Mouse (Mus musculus) CD4-positive, CD25-positive, alpha-beta regulatory T cell, adult 2 months (primary cell): ENCODE measurements around the gene Tnfaip1.
"Not testable (repeated sequence)": the region's sequence is repeated elsewhere in the genome, so short reads cannot be mapped to it uniquely, and the experiment has no call there.

Experiments used
- DNase-seq: peaks from one replicate; pipeline ENCODE4 v3.0.0-alpha.2; 2012; ENCODE audit warnings: low read depth, low spot score

The Tnfaip1 gene

DNA sequence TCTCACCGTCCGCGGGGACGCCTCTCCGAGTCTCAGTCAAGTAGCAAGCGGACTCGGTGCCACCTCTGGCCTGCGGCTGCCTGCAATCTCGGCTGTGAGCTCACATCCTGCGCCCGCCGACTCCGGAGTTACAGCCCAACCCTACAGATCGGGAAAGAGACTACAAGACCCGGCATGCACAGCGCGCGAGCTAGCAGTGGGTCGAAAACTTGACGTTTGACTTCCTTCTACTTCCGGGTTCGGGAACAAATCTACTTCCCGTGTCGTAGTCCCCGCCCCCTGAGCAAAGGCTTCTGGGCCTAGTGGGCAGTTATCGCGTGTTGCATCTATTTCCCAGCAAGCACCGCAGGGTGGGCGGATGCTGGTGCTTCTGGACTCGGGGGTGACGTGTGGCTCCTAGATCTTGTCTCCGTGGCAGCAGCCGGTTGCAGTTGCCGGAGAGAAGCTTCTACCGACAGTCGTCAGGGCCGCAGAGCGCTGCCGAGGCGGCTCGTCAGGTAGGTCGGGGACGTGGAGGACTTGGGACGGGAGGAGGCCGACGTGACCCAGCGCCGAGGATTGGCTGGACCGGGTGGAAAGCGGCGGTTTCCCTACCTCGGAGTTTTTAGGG, at the start of gene Tnfaip1, which contains the start of gene Ift20:
Tnfaip1 (minus strand) TSS at position 253 of the 610 bp plus-strand sequence.
Ift20 (plus strand) TSS at position 282 of the 610 bp plus-strand sequence.
- peak; percentile 99 for DNase-seq

- DNase-seq = no peak
These were observed 46.7 kb upstream of the Tnfaip1 start for GRCm38 (mm10) chr11:78582848-78583247.

DNA sequence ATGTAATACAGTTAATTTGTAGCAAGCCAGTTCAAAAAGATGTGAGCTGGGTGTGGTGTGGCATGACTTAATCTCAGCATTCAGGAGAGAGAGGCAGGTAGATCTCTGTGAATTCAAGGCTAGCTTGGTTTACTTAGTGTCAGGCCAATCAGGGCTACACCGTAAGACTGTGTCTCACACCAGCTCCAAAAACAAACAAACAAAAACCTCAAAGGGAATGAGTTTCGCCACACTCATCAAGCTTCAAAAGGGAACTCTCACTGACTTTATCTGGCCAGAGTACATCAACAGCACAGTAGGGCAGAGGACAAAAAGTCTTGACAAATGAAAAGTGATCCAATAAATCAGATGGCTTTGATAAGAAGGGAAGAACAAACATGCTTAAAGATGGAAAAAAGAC, 38.8 kb upstream of the Tnfaip1 start:
- DNase-seq = no peak

DNA sequence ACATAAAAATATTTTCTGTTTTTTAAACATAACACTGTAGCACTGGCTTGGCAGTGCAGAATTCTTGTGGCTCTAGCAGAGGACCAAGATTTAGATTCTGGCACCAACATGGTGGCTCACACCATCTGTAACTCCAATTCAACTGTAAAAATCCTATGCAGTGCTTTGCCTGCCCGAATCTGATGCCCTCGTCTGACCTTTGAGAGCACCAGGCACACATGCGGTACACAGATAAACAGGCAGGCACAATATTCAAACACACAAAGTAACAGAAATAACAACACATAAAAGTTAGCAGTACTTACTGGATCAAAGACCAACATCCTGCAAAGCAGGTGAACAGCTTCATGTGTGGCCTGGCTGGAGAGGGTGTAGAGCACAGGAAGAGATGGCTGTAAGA, 38.4 kb upstream of the Tnfaip1 start:
- DNase-seq = no peak

- not testable (repeated sequence) for DNase-seq
These were observed 37.9 kb upstream of the Tnfaip1 start for GRCm38 (mm10) chr11:78574031-78574430.

DNA sequence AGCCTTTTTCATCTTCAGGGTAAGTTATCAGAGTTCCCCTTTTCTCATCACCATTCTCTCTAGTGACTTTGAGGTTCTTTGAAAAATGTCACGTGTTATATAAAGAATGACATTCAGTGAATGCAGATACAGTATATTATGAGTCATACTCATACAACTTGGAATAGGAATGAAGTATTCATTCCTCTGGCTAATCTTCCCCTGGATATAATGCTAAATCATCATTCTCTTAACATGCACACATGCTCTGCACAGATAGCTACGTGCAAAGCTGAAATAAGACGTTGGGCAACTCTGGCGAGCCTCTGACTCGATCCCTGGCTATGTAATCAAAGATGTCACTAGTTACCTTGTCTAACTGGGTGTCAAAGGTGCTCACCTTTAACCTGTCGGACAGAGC, 35.7 kb upstream of the Tnfaip1 start:
- no peak for DNase-seq

DNA sequence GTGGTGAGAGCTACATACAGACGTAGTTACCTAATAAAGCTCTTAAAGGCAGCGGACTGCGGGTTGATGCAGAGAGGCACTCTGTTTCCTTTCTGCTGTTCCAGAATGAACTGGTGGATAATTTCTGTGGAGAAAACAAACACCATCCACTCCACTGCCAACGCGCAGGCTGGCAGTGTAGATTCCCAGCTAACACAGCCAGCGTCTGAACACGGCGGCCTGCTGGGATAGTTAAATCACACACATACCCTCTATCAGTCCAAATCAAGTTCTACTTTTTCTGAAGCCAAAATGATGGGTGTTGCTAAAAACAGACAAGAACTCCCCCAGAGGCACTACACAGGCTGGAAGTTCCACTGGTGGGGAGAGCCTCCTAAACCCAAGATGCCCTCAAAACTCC, 35.3 kb upstream of the Tnfaip1 start:
- DNase-seq = no peak

DNA sequence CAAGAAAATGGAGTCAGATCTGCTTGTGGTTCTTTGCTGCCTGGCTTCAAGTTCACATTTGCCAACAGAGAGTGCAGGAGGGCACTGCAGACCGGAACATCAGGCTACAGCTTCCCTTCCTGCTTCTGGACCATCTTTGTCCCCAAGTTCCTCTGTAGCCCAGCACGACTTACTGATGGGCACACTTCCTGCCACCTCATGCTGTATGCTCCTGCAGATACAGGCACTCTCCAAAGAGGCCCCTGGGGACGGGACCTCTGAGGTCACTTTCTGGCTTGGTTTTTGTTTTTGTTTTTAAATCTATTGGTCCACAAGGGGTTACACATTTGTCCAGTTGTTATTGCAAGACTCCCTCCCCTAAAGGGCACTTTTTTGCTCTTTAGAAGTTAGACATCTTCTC, 33.7 kb upstream of the Tnfaip1 start:
- DNase-seq = no peak

- no peak for DNase-seq
These were observed 32.7 kb upstream of the Tnfaip1 start for GRCm38 (mm10) chr11:78568827-78569226.

DNA sequence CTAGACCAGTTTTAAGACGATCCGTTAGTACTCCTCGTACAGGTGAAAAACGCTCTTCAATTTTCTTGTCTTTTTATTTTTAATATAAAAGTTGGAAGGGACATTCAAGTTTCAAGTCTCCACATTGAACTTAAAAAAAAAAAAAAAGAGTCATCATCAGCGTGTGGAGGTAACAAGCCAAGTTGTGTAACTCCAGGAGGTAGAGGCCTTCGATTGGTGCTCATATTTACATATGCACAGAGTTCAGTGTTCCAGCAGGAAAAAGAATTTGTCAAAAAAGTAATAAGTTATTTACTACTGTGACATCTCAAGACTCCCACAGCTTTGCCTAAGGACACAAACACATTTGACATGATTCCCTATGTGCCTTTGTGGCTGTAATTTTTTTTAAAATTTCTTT, 31.5 kb upstream of the Tnfaip1 start:
- DNase-seq = no peak

- no peak for DNase-seq
These were observed 30.6 kb upstream of the Tnfaip1 start for GRCm38 (mm10) chr11:78566775-78567174.

GRCm38 (mm10) chr11:78560447-78560846, 24.3 kb upstream of the Tnfaip1 start:
- peak; percentile 83 for DNase-seq

DNA sequence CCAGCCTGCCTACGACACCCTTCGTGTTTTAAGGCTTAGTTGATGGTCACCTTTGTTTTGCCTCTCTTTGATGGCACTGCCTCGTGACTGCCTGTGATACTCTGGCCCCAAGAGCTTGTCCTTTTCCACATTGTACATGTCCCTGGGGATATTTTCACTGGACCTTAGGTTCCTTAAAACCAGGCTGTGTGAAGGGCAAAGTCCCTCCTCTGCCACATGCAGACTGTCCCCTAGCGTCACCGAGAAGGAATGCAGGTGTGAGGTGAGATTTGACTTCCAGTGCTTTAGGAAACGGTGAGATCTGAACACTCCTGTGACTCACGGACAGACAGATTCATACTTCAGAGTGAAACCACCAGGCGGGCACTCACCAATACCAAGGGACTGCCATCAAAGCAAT, 21.1 kb upstream of the Tnfaip1 start:
- DNase-seq = no peak

DNA sequence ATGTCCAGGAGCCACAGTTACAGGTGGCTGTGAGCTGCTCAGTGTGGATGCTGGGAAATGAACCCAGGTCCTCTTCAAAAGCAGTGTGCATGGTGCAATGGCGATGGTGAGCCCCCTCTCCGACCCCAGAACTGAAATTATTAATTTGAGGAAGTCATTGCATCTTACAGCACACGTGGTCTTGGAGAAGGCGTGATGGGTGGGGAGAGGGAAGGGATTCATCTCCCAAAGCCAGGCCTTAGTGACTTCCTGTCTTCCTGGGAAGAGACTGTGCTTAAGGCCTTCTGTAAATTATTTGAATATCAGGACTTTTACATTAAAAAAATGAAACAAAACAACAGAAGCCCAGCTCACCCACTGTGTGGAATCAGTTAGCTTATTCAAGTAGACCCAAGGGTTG, 19.9 kb upstream of the Tnfaip1 start:
- DNase-seq = no peak

DNA sequence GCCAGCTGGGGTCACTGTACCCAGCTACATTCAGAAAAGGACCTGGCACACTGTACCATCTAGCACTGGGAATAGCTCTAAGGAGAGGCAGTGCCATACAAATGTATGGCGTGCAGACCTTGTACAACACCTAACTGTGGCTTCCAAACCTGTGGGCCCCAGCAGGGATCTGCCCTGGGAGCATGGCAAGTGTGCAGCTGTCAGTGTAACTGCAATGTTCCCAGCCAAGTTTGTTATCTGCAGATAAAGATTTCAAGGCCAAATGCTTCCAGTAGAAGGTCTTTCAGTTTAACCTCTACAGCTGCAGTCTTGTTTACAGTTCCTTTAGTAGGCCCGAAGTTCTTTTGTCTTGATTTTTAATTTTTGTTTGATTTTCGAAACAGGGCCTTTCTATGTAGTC, 19.5 kb upstream of the Tnfaip1 start:
- no peak for DNase-seq

- DNase-seq = no peak
These were observed 14.9 kb upstream of the Tnfaip1 start for GRCm38 (mm10) chr11:78551059-78551398.

DNA sequence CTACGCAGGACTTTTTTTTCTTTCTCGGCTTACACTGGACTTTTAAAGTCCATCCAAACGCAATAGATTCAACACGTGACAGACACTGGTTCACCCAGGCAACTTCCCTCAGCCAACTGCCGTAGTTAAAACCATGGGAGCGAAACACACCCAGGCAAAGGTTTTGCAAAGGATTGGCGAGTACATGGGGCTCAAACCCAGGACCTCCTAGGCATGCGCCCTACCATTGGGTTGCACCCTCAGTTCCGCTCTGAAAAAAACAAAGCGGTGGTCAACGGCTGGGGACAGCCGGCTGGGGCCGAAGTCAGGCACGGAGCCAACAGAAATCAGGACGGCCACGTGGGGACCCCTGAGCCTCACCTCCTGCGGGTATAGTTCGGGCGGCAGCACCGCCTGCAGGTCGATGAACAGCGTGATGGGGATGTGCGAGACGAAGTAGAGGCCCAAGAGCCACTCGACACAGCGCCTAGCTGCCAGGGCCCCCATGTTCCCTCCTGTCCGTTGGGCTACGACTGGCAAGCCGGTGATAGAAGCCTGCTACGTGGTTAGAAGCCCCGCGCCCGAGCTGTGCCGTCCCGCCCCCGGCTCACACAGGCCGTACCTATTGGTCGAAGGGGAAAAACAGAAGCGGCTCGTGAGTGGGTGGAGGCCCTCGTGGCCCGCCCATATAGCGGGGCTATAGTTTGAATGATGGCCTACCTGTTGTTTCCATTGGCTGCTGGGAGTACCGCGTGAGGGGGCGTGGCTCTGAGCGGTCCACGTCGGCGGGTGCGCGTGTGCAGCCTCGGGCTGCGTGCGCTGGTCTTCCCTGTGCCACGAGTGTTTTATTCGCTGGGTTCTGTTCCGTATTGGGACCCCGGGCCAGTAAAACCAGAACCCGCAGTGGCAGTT, 14.3 kb upstream of the Tnfaip1 start, which contains the start of gene Tmem97:
Tmem97 (minus strand) TSS at position 610 of the 891 bp plus-strand sequence.
- DNase-seq = peak; percentile 97

DNA sequence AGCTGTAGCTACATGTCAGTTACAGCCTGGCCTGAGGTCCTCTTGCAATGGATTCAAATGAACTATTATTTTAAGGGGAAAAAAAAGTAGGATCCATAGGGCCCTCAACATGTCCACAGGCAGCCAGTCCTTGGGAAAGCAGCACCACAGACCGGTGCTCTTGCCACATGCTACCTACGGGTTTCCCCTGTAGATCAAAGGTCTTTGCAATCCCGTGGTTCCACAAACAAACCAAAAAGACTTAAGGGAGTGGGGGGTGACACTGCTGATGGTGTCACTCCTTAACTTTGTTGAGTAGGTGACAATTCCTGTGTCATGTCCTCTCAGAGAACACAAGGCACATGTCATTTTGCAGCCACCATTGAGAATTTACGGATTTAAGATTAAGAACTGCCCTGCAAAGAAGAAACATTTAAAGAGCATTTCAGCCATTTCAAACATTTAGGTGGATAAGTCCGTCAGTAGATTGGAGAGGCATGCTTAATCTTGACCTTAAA, 13.4 kb upstream of the Tnfaip1 start:
- peak; percentile 20 for DNase-seq

DNA sequence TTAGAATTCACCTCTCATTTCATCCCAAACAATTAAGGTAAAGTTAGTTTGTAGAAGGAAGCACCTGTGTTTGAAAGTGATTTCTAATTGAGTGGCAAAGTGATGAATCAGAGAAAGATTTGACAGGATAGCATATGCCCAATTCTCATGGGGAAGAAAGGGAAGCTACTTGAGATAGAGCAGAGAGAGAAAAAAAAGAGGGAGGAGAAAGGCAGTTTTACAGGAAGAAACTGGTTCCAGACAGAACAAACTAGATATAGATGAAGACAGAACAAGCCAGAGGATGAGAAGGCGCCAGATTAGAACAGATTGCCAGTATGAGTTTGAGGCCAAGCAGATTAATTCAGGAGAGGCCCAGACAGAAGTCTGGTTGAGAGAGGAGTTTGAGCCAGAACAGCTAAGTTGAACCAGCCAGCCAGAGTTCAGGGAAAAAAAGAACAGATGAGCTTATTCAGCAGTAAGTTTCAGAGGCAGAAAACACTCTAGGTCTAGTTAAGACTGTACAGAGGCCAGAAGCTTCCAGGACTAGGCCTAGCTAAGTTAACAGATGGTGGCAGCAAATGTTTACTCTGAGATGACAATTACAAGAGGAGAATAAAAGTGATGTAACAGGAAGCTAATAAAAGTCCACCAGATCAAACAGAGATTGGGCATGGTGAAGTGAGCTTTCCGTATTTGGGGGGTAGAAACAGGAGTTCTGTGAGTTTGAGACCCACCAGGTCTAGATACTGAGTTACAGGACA, 11.8 kb upstream of the Tnfaip1 start:
- no peak for DNase-seq

DNA sequence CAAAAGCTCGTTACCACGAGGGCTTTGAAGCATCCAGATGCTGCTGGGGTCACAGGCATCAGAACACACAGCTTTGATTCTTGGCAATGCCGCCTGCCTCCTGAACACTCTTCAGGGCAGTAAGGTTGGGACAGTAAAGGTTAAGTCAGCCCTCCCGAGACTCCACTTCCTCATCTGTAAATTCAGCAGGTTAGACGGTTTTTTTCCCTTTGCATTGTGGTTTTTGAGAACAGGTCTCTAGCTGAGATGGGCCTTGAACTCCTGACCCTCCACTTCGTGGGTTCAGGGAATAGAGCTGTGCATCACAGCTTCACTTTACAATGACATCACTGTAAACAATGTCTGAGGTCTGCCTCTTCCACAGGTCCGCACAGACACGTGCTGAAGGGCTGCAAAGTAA, 9.0 kb upstream of the Tnfaip1 start:
- DNase-seq = no peak

DNA sequence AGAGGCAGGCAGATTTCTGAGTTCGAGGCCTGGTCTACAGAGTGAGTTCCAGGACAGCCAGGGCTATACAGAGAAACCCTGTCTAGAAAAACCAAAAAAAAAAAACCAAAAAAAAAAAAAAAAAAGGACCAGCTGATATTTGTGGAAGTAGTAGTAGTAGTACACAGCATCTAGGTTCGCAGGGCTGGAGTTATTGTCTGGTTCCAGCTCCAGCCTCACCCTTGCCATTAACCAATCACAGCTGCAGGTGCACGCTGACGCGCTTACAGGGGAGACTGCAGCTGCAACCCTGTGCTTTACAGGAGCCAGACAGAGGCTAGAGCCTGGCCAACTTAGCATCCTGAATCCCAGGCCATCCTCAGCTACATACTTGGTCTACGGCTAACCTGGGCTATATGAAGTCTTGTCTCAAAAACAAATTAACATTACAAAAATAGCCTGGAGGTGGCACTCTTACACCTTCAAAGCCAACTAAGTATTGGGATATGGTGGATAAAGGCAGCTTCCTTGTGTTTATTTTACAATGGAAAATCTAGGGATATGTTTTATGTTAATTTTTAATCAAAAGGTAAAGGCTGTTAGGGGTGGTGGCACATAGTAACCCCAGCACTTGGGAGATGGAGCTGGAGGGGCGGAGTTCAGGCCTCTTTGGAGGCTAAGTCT, 8.4 kb upstream of the Tnfaip1 start:
- DNase-seq = no peak

DNA sequence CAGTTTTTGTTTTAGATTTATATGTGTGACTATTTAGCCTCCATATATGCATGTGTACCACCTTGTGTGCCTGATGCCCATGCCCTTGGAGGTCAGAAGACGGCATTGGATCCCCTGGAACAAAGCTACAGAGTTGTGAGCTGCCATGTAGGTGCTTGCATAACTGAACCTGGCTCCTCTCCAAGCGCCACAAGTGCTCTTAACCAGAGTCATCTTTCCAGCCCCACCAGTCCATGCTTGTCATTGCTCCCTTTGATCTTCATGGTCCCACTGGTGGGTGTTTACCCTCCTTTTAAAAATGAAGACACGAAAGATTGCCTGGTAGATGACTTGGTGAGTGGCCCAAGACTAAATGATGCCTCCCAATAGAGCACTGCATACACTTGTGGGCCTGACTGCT, 4.2 kb upstream of the Tnfaip1 start:
- no peak for DNase-seq
